Mouse (Mus musculus) liver, embryonic 16.5 days (tissue): ENCODE results near the gene Ccdc92b. TPM values are rescaled to one million over a fixed set of nuclear protein-coding genes. Genes with fewer than 3 reads are reported as not detected.

Experiments used
- ATAC-seq: fragments of 200-750 bp; cut with Nextera tagmentation; 2 replicates; pipeline ENCODE4 v1.8.0; 2017; ENCODE audit warnings: low read depth, mild to moderate bottlenecking, moderate number of reproducible peaks, moderate library complexity
- H3K27ac ChIP-seq: fragments of 300-500 bp; sonication (generic); 2 replicates; pipeline ENCODE4 v1.5.1; 2014; ENCODE audit warnings: mild to moderate bottlenecking, low read length
- H3K27me3 ChIP-seq: fragments of 300-500 bp; sonication (generic); 2 replicates; pipeline ENCODE4 v1.6.1; 2014; ENCODE audit warnings: low read depth, low read length, mixed read lengths; ENCODE audit not compliant: control insufficient read depth, insufficient read depth
- H3K36me3 ChIP-seq: fragments of 300-500 bp; sonication (generic); 2 replicates; pipeline ENCODE4 v1.6.1; 2014; ENCODE audit warnings: mild to moderate bottlenecking; ENCODE audit not compliant: control insufficient read depth, insufficient read depth
- H3K4me1 ChIP-seq: fragments of 300-500 bp; sonication (generic); 2 replicates; pipeline ENCODE4 v1.6.1; 2014; ENCODE audit warnings: low read depth, low read length, mixed read lengths; ENCODE audit not compliant: control insufficient read depth
- H3K4me2 ChIP-seq: fragments of 300-500 bp; sonication (generic); 2 replicates; pipeline ENCODE4 v1.6.1; 2014; ENCODE audit warnings: low read depth, low read length, mixed read lengths
- H3K4me3 ChIP-seq: fragments of 300-500 bp; sonication (generic); 2 replicates; pipeline ENCODE4 v1.5.1; 2014; ENCODE audit warnings: low read depth, mild to moderate bottlenecking, low read length
- H3K9ac ChIP-seq: fragments of 300-500 bp; sonication (generic); 2 replicates; pipeline ENCODE4 v1.6.1; 2014; ENCODE audit warnings: low read depth, low read length
- H3K9me3 ChIP-seq: fragments of 300-500 bp; sonication (generic); replicated peaks from 2 replicates; pipeline ENCODE4 v1.6.1; 2016; ENCODE audit warnings: low read length; ENCODE audit not compliant: control insufficient read depth
- WGBS: fragments of 180-500 bp; shearing (Covaris S2); extraction: QIAGEN DNeasy Blood & Tissue Kit; methylation state at CpG from one replicate; pipeline ENCODE4 v1.1.7; 2014; ENCODE audit not compliant: insufficient replicate concordance; 5-methylcytosine and 5-hydroxymethylcytosine counted together
- polyA plus RNA-seq: library from polyadenylated mRNA; unstranded; fragments of >200 nt; fragmentation: Nextera tagmentation; extraction: Ambion mirVana; gene quantifications from 2 replicates; pipeline ENCODE4 v1.2.1, GENCODE M21; 2015

Ccdc92b gene
- polyA plus RNA-seq, 1 experiment from 2014 or later = 10.4 TPM

DNA sequence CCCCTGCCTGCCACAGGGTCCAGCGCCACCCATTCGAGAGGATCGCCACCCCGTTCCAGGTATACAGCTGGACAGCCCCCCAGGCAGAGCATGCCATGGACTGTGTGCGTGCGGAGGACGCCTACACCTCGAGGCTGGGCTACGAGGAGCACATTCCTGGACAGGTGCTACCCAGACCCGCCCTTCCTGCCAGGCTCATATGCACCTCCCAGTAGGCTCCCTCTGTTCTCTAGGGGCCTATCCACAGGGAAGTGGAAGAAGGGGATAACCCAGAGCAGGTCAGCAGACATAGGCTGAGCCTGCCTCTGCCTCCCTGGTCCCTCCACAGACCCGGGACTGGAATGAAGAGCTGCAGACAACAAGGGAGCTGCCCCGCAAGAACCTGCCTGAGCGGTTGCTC is 40.9 kb downstream of the Ccdc92b start:
- peaks cover 62% of the 10 kb centered on the region for H3K36me3 ChIP-seq
- no peak overlapping the region for H3K4me2 ChIP-seq

DNA sequence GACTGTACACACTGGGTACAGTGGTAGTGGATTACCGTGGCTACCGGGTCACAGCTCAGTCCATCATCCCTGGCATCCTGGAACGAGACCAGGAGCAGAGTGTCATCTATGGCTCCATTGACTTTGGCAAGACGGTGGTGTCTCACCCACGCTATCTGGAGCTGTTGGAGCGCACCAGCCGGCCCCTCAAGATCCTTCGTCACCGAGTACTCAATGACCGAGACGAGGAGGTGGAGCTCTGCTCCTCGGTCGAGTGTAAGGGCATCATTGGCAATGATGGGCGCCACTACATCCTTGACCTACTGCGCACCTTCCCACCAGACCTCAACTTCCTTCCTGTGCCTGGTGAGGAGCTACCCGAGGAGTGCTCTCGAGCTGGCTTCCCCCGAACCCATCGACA is 42.2 kb downstream of the Ccdc92b start:
- no peak for ATAC-seq

More for the DNA sequence above, 40.9 kb downstream of the Ccdc92b start:
- Histone ChIP-seq H3K27me3 (no peaks in the 10 kb centered on the region), H3K4me3 (no peak overlapping the region), H3K9me3 (no peaks in the 10 kb centered on the region), H3K4me1 (no peaks in the 10 kb centered on the region), H3K9ac (no peak overlapping the region), H3K27ac (no peak overlapping the region)
- ATAC-seq = no peak
- WGBS = 84% methylated on average over 13 of the region's 13 CpGs

DNA sequence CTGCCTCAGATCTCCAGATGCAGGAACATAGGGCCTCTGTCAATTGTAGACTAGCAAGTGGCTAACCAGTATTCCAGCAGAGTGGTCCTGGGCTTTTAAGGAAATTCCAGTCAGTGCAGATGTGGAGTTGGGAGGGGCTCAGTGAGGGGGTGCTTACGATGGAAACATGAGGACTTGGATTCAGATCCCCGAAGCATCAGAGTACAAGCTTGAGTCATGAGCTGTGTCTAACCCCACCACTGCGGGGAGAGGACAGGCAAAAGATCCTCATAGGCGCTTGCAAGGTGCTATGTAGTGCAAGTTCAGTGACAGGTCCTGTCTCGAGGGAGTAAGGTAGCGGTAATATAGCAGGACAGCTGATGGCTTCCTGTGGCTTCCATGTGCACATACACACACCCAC is 42.8 kb downstream of the Ccdc92b start:
- peaks cover 63% of the 10 kb centered on the region for H3K36me3 ChIP-seq
- WGBS = 69% methylated on average over 6 of the region's 6 CpGs
- no peaks in the 10 kb centered on the region for H3K27me3 ChIP-seq
- H3K27ac ChIP-seq = no peak overlapping the region
- H3K9me3 ChIP-seq = no peaks in the 10 kb centered on the region
- ATAC-seq = no peak
- no peak overlapping the region for H3K9ac ChIP-seq
- H3K4me1 ChIP-seq = no peaks in the 10 kb centered on the region
- no peak overlapping the region for H3K4me3 ChIP-seq
- no peak overlapping the region for H3K4me2 ChIP-seq

More for the DNA sequence above, 42.2 kb downstream of the Ccdc92b start:
- 77% methylated on average over 19 of the region's 19 CpGs for WGBS
- Histone ChIP-seq H3K27me3 (no peaks in the 10 kb centered on the region), H3K27ac (no peak overlapping the region), H3K36me3 (peaks cover 66% of the 10 kb centered on the region), H3K4me3 (no peak overlapping the region), H3K4me2 (no peak overlapping the region), H3K9ac (no peak overlapping the region), H3K4me1 (no peaks in the 10 kb centered on the region), H3K9me3 (no peaks in the 10 kb centered on the region)

DNA sequence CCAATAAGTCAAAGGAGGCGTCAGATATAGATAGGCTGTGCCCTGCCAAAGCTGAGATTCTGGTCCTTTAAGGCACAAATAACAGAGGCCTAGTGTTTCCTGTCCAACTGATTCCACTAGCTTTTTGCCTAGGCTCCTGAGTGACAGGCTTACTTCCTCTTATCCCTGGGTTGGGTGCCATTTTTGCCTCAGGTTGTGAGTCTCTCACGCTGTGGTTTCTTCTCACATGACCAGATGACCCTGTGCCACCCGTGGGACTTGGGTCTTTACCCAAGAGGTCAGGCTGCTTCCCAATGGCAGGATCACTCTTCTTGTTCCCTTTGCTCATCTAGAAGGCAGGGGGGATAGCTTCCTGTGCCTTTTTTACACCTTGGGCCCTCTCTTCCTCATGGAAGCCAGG is 44.9 kb downstream of the Ccdc92b start:
- Histone ChIP-seq H3K4me2 (no peak overlapping the region), H3K9ac (no peak overlapping the region), H3K27ac (no peak overlapping the region), H3K4me1 (no peaks in the 10 kb centered on the region), H3K27me3 (no peaks in the 10 kb centered on the region), H3K4me3 (no peak overlapping the region), H3K36me3 (peaks cover 47% of the 10 kb centered on the region), H3K9me3 (no peaks in the 10 kb centered on the region)
- ATAC-seq = no peak
- WGBS = 48% methylated on average over 3 of the region's 3 CpGs

DNA sequence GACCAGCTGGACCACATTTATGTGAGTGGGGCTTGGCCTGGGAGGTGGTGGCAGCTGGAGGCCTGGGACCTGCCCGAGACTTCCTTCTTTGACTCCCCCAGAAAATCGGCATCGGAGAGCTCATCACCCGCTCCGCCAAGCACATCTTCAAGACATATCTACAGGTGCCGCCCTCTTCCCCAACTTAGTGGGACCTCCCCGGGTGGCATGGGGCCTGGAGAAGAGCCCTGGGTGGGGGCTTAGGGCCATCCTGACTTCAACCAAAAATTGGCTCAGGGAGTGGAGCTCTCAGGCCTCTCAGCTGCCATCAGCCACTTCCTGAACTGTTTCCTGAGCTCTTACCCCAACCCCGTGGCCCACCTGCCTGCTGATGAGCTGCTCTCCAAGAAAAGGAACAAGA is 45.5 kb downstream of the Ccdc92b start:
- Histone ChIP-seq H3K9me3 (no peaks in the 10 kb centered on the region), H3K36me3 (peaks cover 41% of the 10 kb centered on the region), H3K4me1 (no peaks in the 10 kb centered on the region), H3K4me3 (no peak overlapping the region), H3K4me2 (no peak overlapping the region), H3K9ac (no peak overlapping the region), H3K27me3 (no peaks in the 10 kb centered on the region), H3K27ac (no peak overlapping the region)
- no peak for ATAC-seq
- 74% methylated on average over 8 of the region's 8 CpGs for WGBS

DNA sequence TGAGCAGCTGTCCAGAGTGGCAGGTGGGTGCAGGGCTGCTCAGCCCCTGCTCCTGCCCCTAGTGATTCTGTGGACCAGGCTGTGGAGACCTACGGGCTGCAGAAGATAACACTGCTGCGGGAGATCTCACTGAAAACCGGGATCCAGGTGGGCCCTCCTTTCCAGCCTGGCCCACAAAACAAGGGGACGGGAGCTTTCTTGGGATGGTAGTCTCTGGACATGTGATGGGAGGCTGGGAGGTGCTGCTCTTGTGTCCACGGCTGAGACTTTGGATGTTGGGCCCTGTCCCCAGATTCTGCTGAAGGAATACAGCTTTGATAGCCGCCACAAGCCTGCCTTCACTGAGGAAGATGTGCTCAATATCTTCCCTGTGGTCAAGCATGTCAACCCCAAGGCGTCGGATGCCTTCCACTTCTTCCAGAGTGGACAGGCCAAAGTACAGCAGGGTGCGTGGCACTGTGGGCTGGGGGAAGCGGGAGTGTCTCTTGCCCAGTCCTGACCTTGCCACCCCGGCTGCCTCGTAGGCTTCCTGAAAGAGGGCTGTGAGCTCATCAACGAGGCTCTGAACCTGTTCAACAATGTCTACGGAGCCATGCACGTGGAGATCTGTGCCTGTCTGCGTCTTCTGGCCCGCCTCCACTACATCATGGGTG is 46.4 kb downstream of the Ccdc92b start:
- WGBS = 80% methylated on average over 17 of the region's 17 CpGs
- ATAC-seq = no peak
- no peaks in the 10 kb centered on the region for H3K9me3 ChIP-seq
- H3K27ac ChIP-seq = no peak overlapping the region
- no peak overlapping the region for H3K4me3 ChIP-seq
- H3K4me1 ChIP-seq = no peaks in the 10 kb centered on the region
- peaks cover 35% of the 10 kb centered on the region for H3K36me3 ChIP-seq
- no peak overlapping the region for H3K9ac ChIP-seq
- H3K4me2 ChIP-seq = no peak overlapping the region
- H3K27me3 ChIP-seq = no peaks in the 10 kb centered on the region

DNA sequence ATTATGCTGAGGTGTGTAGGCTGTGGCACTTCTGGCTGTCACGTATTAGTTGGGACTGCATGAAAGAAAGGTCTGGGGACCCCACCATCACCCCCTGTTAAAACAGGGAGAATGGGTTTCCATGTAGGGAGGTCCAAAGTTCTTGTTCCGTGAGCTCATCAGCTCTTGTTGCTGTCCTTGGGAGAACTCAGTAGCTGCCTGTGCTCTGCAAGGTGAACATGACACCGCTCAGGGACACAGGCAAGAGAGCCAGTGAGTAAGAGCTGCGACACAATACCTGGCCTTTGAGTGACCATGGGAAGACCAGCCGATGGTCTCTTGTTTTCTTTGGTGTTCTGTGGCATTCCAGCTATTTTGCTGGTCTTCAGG is 46.9 kb downstream of the Ccdc92b start:
- H3K4me2 ChIP-seq = no peak overlapping the region
- H3K27ac ChIP-seq = no peak overlapping the region
- H3K36me3 ChIP-seq = peaks cover 35% of the 10 kb centered on the region
- no peaks in the 10 kb centered on the region for H3K9me3 ChIP-seq
- WGBS = 84% methylated on average over 5 of the region's 5 CpGs
- no peak overlapping the region for H3K4me3 ChIP-seq
- no peaks in the 10 kb centered on the region for H3K4me1 ChIP-seq
- no peak for ATAC-seq
- H3K27me3 ChIP-seq = no peaks in the 10 kb centered on the region
- H3K9ac ChIP-seq = no peak overlapping the region

DNA sequence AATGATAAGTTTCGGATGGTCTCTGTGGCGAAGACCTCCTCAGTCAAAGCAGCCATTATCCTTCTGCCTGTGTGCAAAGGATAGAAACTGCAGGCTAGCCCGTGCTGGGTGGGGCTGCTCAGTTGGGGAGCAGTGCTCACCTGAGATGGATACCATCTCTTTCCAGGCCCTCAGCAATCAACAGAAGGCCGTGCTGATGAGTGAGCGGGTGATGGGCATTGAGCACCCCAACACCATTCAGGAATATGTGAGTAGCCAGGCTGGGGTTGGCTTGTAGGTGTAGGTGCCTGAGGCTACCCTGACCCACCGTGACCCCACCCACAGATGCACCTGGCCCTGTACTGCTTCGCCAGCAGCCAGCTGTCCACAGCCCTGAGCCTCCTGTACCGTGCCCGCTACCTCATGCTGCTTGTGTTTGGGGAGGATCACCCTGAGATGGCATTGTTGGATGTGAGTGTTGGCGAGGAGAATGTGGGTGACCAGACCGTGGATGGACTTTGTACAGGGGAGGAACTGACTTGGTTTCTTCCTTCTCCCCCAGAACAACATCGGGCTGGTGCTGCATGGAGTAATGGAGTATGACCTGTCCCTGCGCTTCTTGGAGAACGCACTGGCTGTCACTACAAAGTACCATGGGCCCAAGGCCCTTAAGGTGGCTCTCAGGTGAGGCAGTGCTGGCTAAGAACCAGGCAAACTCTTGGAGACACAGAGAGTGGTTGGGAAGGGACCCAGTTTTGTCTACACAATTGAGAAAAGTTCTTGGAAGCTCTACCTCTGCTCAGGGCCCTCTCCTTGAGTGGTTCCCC is 47.6 kb downstream of the Ccdc92b start:
- 78% methylated on average over 14 of the region's 14 CpGs for WGBS
- H3K27ac ChIP-seq = no peak overlapping the region
- no peaks in the 10 kb centered on the region for H3K27me3 ChIP-seq
- H3K4me3 ChIP-seq = no peak overlapping the region
- H3K4me1 ChIP-seq = no peaks in the 10 kb centered on the region
- no peak for ATAC-seq
- H3K4me2 ChIP-seq = no peak overlapping the region
- H3K36me3 ChIP-seq = peaks cover 29% of the 10 kb centered on the region
- H3K9me3 ChIP-seq = no peaks in the 10 kb centered on the region
- H3K9ac ChIP-seq = no peak overlapping the region

DNA sequence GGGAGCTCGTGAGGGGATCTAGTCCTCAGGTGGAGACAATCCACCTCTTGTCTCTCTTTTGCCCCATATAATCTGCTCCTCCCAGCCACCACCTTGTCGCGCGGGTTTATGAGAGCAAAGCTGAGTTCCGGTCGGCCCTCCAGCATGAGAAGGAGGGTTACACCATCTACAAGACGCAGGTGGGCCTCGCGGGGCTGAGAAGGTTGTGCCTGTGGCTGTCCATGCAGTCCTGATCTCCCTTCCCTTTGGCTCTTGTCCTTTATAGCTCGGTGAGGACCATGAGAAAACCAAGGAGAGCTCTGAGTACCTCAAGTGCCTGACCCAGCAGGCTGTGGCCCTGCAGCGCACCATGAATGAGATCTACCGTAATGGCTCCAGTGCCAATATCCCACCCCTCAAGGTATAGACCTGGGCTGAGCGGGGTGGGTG is 48.2 kb downstream of the Ccdc92b start:
- Histone ChIP-seq H3K4me2 (no peak overlapping the region), H3K4me1 (no peaks in the 10 kb centered on the region), H3K4me3 (no peak overlapping the region), H3K36me3 (peaks cover 25% of the 10 kb centered on the region), H3K27ac (no peak overlapping the region), H3K27me3 (no peaks in the 10 kb centered on the region), H3K9me3 (no peaks in the 10 kb centered on the region), H3K9ac (no peak overlapping the region)
- 84% methylated on average over 13 of the region's 13 CpGs for WGBS
- ATAC-seq = no peak
